Comparison of ENCODE assay signal across 9 mouse cellular contexts in the genomic region with DNA sequence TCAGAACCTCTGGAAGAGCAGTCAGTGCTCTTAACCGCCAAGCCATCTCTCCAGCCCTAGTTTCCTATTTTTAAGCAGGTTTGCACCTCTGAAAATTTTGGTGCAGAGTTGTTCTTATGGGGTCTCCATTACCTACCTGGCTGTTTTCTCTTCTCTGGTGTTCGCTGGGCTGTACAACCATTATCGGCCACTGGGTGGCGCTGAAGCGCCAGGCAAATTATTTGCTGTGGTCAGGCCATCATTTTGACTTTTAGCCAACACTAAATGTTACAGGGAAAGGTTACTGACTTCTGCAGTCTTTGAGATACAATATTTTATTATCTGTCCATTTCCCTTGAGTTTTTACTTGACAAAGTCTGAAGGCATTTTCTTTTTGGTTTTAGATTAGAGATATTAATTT.
A peak's percentile ranks its signal among the peaks of the same experiment; 100 is the strongest.
DNase-seq lines count a peak whose midpoint lies in the region; ATAC-seq and TF ChIP-seq lines count a peak whose summit lies in the region.
"Had no signal": no experiment of that assay in that cellular context is flagged by ENCODE, and none has a peak within 500 bp of the region (broad histone marks: within the 10 kb centered on the region; RNA-seq: fewer than 3 reads in every experiment).

No protein-coding gene starts in this region.

- TF ChIP-seq CTCF in heart, adult 2 months (IDR thresholded peaks at IDR 0.05), result peak; percentile 86
- peak; percentile 72 for TF ChIP-seq CTCF in E14TG2a.4 (conservative IDR thresholded peaks at IDR 0.05; ENCODE audit: low read length)
- TF ChIP-seq CTCF in brain, embryonic 14.5 days (IDR thresholded peaks at IDR 0.05; ENCODE audit: borderline replicate concordance, extremely low read depth, insufficient read depth, insufficient read length), result peak; percentile 78

- 6% methylated on average over 5 of the region's 5 CpGs for WGBS in heart, adult 2 months
- WGBS in heart, embryonic 11.5 days (ENCODE audit: insufficient replicate concordance), result 3% methylated on average over 5 of the region's 5 CpGs

- no peak overlapping the region for H3K9ac ChIP-seq in heart, adult 2 months (ENCODE audit: low read depth, low read length)
- no peak overlapping the region for H3K9ac ChIP-seq in heart, embryonic 11.5 days (ENCODE audit: low read depth, low read length)
- H3K9ac ChIP-seq: limb, embryonic 15.5 days had no signal

- no peak overlapping the region for H3K27ac ChIP-seq in heart, adult 2 months
- H3K27ac ChIP-seq in heart, embryonic 11.5 days (ENCODE audit: low read depth, low read length), result no peak overlapping the region
- H3K27ac ChIP-seq: limb, embryonic 15.5 days had no signal

- DNase-seq in heart, adult 2 months, result peak; percentile 11 to 52
- DNase-seq in brain, embryonic 14.5 days (ENCODE audit: low read depth), result peak; percentile 48
- DNase-seq in forelimb bud, embryonic 11.5 days (ENCODE audit: low read depth, low spot score), result peak; percentile 76
- DNase-seq in kidney, postnatal 25 days, result peak; percentile 64 to 81
- peak; percentile 55 for DNase-seq in lung, postnatal 14 days
- DNase-seq in testis, postnatal 10 days (ENCODE audit: low spot score), result peak; percentile 85

- no peak overlapping the region for H3K4me2 ChIP-seq in heart, embryonic 11.5 days
- H3K4me2 ChIP-seq: limb, embryonic 15.5 days had no signal

- no peaks in the 10 kb centered on the region for H3K9me3 ChIP-seq in heart, embryonic 11.5 days (replicated peaks; ENCODE audit: control insufficient read depth, low read length)
- H3K9me3 ChIP-seq in E14TG2a.4 (ENCODE audit: low read length), result no peaks in the 10 kb centered on the region
- H3K9me3 ChIP-seq: limb, embryonic 15.5 days had no signal

- TF ChIP-seq POLR2A in heart, adult 2 months (IDR thresholded peaks at IDR 0.05; ENCODE audit: insufficient read depth, low read depth, low read length), result no peak
- TF ChIP-seq POLR2A in brain, embryonic 14.5 days (IDR thresholded peaks at IDR 0.05; ENCODE audit: borderline replicate concordance, extremely low read depth, insufficient read depth, insufficient read length, poor library complexity, severe bottlenecking), result no peak

- TF ChIP-seq EP300 in heart, adult 2 months (IDR thresholded peaks at IDR 0.05; ENCODE audit: insufficient read depth, low read depth, low read length), result no peak

- H3K79me2 ChIP-seq in heart, adult 2 months (replicated peaks; ENCODE audit: control insufficient read depth, insufficient read depth, low read length), result no peaks in the 10 kb centered on the region

- no peak overlapping the region for H3K4me3 ChIP-seq in heart, adult 2 months
- H3K4me3 ChIP-seq in heart, embryonic 11.5 days (ENCODE audit: low read depth, low read length), result no peak overlapping the region
- H3K4me3 ChIP-seq in E14TG2a.4 (replicated peaks; ENCODE audit: low read length), result no peak overlapping the region
- H3K4me3 ChIP-seq: limb, embryonic 15.5 days had no signal

- intact Hi-C loops in heart, adult 2 months (cut with DNase I), result no loop called here

- H3K4me1 ChIP-seq in heart, adult 2 months (ENCODE audit: control insufficient read depth, insufficient read depth, low read length), result no peaks in the 10 kb centered on the region
- H3K4me1 ChIP-seq in heart, embryonic 11.5 days (ENCODE audit: control insufficient read depth, insufficient read depth, low read length), result no peaks in the 10 kb centered on the region
- no peaks in the 10 kb centered on the region for H3K4me1 ChIP-seq in E14TG2a.4 (replicated peaks; ENCODE audit: low read depth, low read length)
- H3K4me1 ChIP-seq: limb, embryonic 15.5 days had no signal

- no peaks in the 10 kb centered on the region for H3K36me3 ChIP-seq in heart, adult 2 months (ENCODE audit: control insufficient read depth, insufficient read depth, low read length)
- no peaks in the 10 kb centered on the region for H3K36me3 ChIP-seq in heart, embryonic 11.5 days (ENCODE audit: control insufficient read depth, insufficient read depth, low read length)
- H3K36me3 ChIP-seq in E14TG2a.4 (ENCODE audit: insufficient read depth, low read length), result no peaks in the 10 kb centered on the region
- H3K36me3 ChIP-seq: limb, embryonic 15.5 days had no signal

- no peaks in the 10 kb centered on the region for H3K27me3 ChIP-seq in heart, adult 2 months (ENCODE audit: control insufficient read depth, insufficient read depth, low read length)
- H3K27me3 ChIP-seq in heart, embryonic 11.5 days (ENCODE audit: control insufficient read depth, insufficient read depth, low read length), result no peaks in the 10 kb centered on the region
- H3K27me3 ChIP-seq in E14TG2a.4 (ENCODE audit: insufficient read depth, low read length), result no peaks in the 10 kb centered on the region
- H3K27me3 ChIP-seq: limb, embryonic 15.5 days had no signal

- no peak for ATAC-seq in heart, embryonic 11.5 days (replicated peaks; ENCODE audit: insufficient number of reproducible peaks, low FRiP score, low TSS enrichment)

Comparison
In these comparisons a context has a peak if more than half of its experiments do, and no peak if none do; other contexts are left out.
1. DNase-seq: peak in every context shown above with its lines; median percentile 85 in testis, postnatal 10 days; 76 in forelimb bud, embryonic 11.5 days; 72 in kidney, postnatal 25 days; 55 in lung, postnatal 14 days; 48 in brain, embryonic 14.5 days; 32 in heart, adult 2 months.